Mouse (Mus musculus) embryonic fibroblast, embryonic 13.5 days (primary cell): ENCODE results near the gene Zfp384. TPM values are rescaled to one million over a fixed set of nuclear protein-coding genes. Genes with fewer than 3 reads are reported as not detected.
"Not testable (repeated sequence)": the region's sequence is repeated elsewhere in the genome, so short reads cannot be mapped to it uniquely, and the experiment has no call there.

Experiments
- H3K27ac ChIP-seq: 2 replicates; pipeline ENCODE4 v1.5.1; 2012; ENCODE audit warnings: low read length, control low read depth, inconsistent platforms; ENCODE audit not compliant: insufficient read depth
- H3K4me1 ChIP-seq: 2 replicates; pipeline ENCODE4 v1.6.1; 2011; ENCODE audit warnings: low read length; ENCODE audit not compliant: control insufficient read depth, insufficient read depth
- H3K4me3 ChIP-seq: 2 replicates; pipeline ENCODE4 v1.5.1; 2011; ENCODE audit warnings: mild to moderate bottlenecking, control low read depth, low read length; ENCODE audit not compliant: insufficient read depth
- CTCF ChIP-seq: IDR thresholded peaks from 2 replicates; pipeline ENCODE4 v1.5.1; 2011; ENCODE audit warnings: mild to moderate bottlenecking, control low read depth, low read length, moderate library complexity, borderline replicate concordance; ENCODE audit not compliant: insufficient read depth
- POLR2A ChIP-seq: IDR thresholded peaks from 2 replicates; pipeline ENCODE4 v1.6.1; 2011; ENCODE audit warnings: low read depth, mild to moderate bottlenecking, control low read depth, low read length, moderate library complexity
- polyA plus RNA-seq: library from polyadenylated mRNA; stranded (reverse); fragments of >200 nt; gene quantifications from 2 replicates; pipeline ENCODE4 v1.2.4, GENCODE M21; 2011; ENCODE audit warnings: low read depth; ENCODE audit not compliant: missing spikeins, insufficient read length

Gene Zfp384
- polyA plus RNA-seq, 1 experiment, result 63.5 TPM

- no peak for TF ChIP-seq CTCF
- TF ChIP-seq POLR2A, result peak; percentile 68; the same call in 1 of the 2 replicates
- H3K4me3 ChIP-seq, result peak overlapping the region; percentile 91
These were observed 482 bp downstream of the Zfp384 start for GRCm38 (mm10) chr6:125009181-125010073.

GRCm38 (mm10) chr6:125017682-125018081 is 8.7 kb downstream of the Zfp384 start:
- TF ChIP-seq CTCF, result no peak
- no peak for TF ChIP-seq POLR2A
- H3K27ac ChIP-seq, result no peak overlapping the region
- H3K4me1 ChIP-seq, result no peaks in the 10 kb centered on the region
- H3K4me3 ChIP-seq, result no peak overlapping the region

More at GRCm38 (mm10) chr6:125009181-125010073, 482 bp downstream of the Zfp384 start:
- peak overlapping the region; percentile 92 for H3K27ac ChIP-seq
- no peaks in the 10 kb centered on the region; the same call in 1 of the 2 replicates for H3K4me1 ChIP-seq

GRCm38 (mm10) chr6:125030532-125030931 is 21.6 kb downstream of the Zfp384 start:
- TF ChIP-seq CTCF, result peak; percentile 87

GRCm38 (mm10) chr6:125031604-125032003 is 22.7 kb downstream of the Zfp384 start:
- no peaks in the 10 kb centered on the region for H3K4me1 ChIP-seq
- no peak for TF ChIP-seq CTCF
- no peak for TF ChIP-seq POLR2A
- no peak overlapping the region for H3K27ac ChIP-seq
- no peak overlapping the region for H3K4me3 ChIP-seq

More at GRCm38 (mm10) chr6:125030532-125030931, 21.6 kb downstream of the Zfp384 start:
- not testable (repeated sequence) for H3K4me3 ChIP-seq, H3K27ac ChIP-seq, H3K4me1 ChIP-seq

- Histone ChIP-seq H3K27ac (peak overlapping the region; percentile 72; the same call in 1 of the 2 replicates), H3K4me1 (no peaks in the 10 kb centered on the region; the same call in none of the 2 replicates), H3K4me3 (no peak overlapping the region)
- 0 out of 2 replicates have a peak, but pooled peaks have one; percentile 2 for TF ChIP-seq POLR2A
- TF ChIP-seq CTCF, result no peak
These were observed 29.7 kb downstream of the Zfp384 start for GRCm38 (mm10) chr6:125038666-125039065.

GRCm38 (mm10) chr6:125039131-125039530 is 30.2 kb downstream of the Zfp384 start:
- peak overlapping the region; percentile 34 for H3K4me3 ChIP-seq
- no peaks in the 10 kb centered on the region; the same call in none of the 2 replicates for H3K4me1 ChIP-seq
- TF ChIP-seq POLR2A (no peak), CTCF (no peak)
- peak overlapping the region; percentile 72 for H3K27ac ChIP-seq

- TF ChIP-seq CTCF, result no peak
- TF ChIP-seq POLR2A, result peak; percentile 58
- Histone ChIP-seq H3K4me1 (no peaks in the 10 kb centered on the region; the same call in none of the 2 replicates), H3K4me3 (peak within 1 kb of the TSS; percentile 91), H3K27ac (peak within 1 kb of the TSS; percentile 72)
These were observed 30.7 kb downstream of the Zfp384 start, which contains the start of gene Ing4 for GRCm38 (mm10) chr6:125039533-125040153. Gene Ing4, plus strand, starts transcription at chr6:125039760.

- TF ChIP-seq CTCF (no peak), POLR2A (no peak)
These were observed 31.3 kb downstream of the Zfp384 start for GRCm38 (mm10) chr6:125040221-125040620.

GRCm38 (mm10) chr6:125041047-125041446 is 32.1 kb downstream of the Zfp384 start:
- Histone ChIP-seq H3K27ac (no peak overlapping the region), H3K4me1 (no peaks in the 10 kb centered on the region; the same call in none of the 2 replicates), H3K4me3 (no peak overlapping the region)
- TF ChIP-seq CTCF (no peak), POLR2A (no peak)

More at GRCm38 (mm10) chr6:125040221-125040620, 31.3 kb downstream of the Zfp384 start:
- Histone ChIP-seq H3K27ac (no peak overlapping the region), H3K4me1 (no peaks in the 10 kb centered on the region; the same call in none of the 2 replicates), H3K4me3 (peak overlapping the region; percentile 91)
